Mouse (Mus musculus) liver, embryonic 12.5 days (tissue): ENCODE results near the gene Iqgap2. TPM values are rescaled to one million over a fixed set of nuclear protein-coding genes. Genes with fewer than 3 reads are reported as not detected.

Experiments
- ATAC-seq: fragments of 200-750 bp; cut with Nextera tagmentation; 2 replicates; pipeline ENCODE4 v1.8.0; 2017; ENCODE audit warnings: moderate number of reproducible peaks, mild to moderate bottlenecking, moderate library complexity
- H3K27ac ChIP-seq: fragments of 300-500 bp; sonication (generic); 2 replicates; pipeline ENCODE4 v1.5.1; 2016; ENCODE audit warnings: mild to moderate bottlenecking
- H3K27me3 ChIP-seq: fragments of 300-500 bp; sonication (generic); replicated peaks from 2 replicates; pipeline ENCODE4 v1.6.1; 2016; ENCODE audit warnings: mild to moderate bottlenecking, moderate library complexity
- H3K36me3 ChIP-seq: fragments of 300-500 bp; sonication (generic); 2 replicates; pipeline ENCODE4 v1.6.1; 2016; ENCODE audit warnings: mild to moderate bottlenecking, moderate library complexity
- H3K4me1 ChIP-seq: fragments of 300-500 bp; sonication (generic); 2 replicates; pipeline ENCODE4 v1.6.1; 2016
- H3K4me2 ChIP-seq: fragments of 300-500 bp; sonication (generic); 2 replicates; pipeline ENCODE4 v1.6.1; 2016; ENCODE audit warnings: mild to moderate bottlenecking, moderate library complexity
- H3K4me3 ChIP-seq: fragments of 300-500 bp; sonication (generic); 2 replicates; pipeline ENCODE4 v1.5.1; 2016; ENCODE audit warnings: mild to moderate bottlenecking, moderate library complexity
- H3K9ac ChIP-seq: fragments of 300-500 bp; sonication (generic); 2 replicates; pipeline ENCODE4 v1.6.1; 2016; ENCODE audit warnings: mild to moderate bottlenecking, moderate library complexity
- H3K9me3 ChIP-seq: fragments of 300-500 bp; sonication (generic); replicated peaks from 2 replicates; pipeline ENCODE4 v1.6.1; 2016; ENCODE audit warnings: mild to moderate bottlenecking, moderate library complexity
- WGBS: fragments of 180-500 bp; shearing (Covaris S2); methylation state at CpG from one replicate; pipeline ENCODE4 v1.1.7; 2016; ENCODE audit not compliant: insufficient replicate concordance; 5-methylcytosine and 5-hydroxymethylcytosine counted together
- polyA plus RNA-seq: library from polyadenylated mRNA; unstranded; fragments of >200 nt; fragmentation: Nextera tagmentation; extraction: Ambion mirVana; gene quantifications from 2 replicates; pipeline ENCODE4 v1.2.1, GENCODE M21; 2016

Gene Iqgap2
- polyA plus RNA-seq, 1 experiment from 2014 or later, result 14.7 TPM

DNA sequence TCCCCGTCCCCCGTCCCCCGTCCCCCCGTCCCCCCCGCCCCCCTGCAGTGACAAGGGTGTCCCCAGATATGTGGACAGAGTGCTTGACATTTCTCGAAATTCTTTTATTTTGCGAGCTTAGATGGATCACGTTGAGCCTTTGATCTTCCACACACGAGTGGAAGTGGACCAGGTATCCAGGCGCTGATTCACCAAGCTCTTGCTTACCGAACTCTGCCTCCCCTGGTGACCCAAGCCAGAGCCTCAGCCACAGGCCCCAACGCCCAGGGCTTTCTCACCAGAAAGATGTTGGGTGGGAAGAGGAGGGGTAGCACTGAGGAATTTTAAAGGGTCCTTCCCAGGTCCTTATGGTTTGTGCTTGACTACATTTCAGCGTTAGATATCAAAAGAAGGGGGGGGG lies 272.9 kb downstream of the Iqgap2 start:
- H3K9ac ChIP-seq, result peak overlapping the region; percentile 97

DNA sequence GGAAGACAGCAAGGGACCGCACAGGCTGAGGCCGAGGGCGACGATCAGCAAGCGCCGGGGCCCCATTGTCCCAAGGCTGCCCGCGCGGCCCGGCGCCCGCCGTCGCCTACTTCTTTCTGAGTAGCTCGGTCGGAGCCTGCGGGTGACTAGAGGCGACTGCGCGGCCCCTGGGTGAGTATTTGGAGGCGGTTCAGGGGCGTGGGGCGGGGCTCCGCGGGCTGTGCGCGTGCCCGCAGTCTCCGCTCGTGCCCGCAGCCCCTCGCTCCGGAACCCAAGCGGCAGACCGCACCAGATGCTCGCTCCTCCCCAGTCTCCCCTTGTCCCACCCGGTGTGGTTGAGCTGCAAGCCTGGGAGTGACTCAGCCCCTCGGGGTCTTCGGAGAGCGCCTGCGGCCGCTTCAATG lies 273.4 kb downstream of the Iqgap2 start, which contains the start of gene F2r:
Gene F2r, minus strand, starts transcription at position 179 of the 404 bp plus-strand sequence.
- H3K9me3 ChIP-seq, result no peaks in the 10 kb centered on the region
- peaks cover 29% of the 10 kb centered on the region for H3K36me3 ChIP-seq
- H3K4me3 ChIP-seq, result peak within 1 kb of the TSS; percentile 88
- peak within 1 kb of the TSS; percentile 91 for H3K27ac ChIP-seq
- WGBS, result 0% methylated on average over 42 of the region's 42 CpGs
- peak within 1 kb of the TSS; percentile 88 for H3K4me2 ChIP-seq
- H3K4me1 ChIP-seq, result peaks cover 42% of the 10 kb centered on the region
- peak; percentile 91 for ATAC-seq
- 0 out of 2 replicates have a peak, but pooled peaks cover 3% of the 10 kb centered on the region for H3K27me3 ChIP-seq
- H3K9ac ChIP-seq, result peak within 1 kb of the TSS; percentile 97

More for the DNA sequence above, 272.9 kb downstream of the Iqgap2 start:
- Histone ChIP-seq H3K4me1 (peaks cover 38% of the 10 kb centered on the region), H3K36me3 (peaks cover 23% of the 10 kb centered on the region), H3K27ac (peak overlapping the region; percentile 91), H3K9me3 (no peaks in the 10 kb centered on the region), H3K4me2 (peak overlapping the region; percentile 88), H3K27me3 (0 out of 2 replicates have a peak, but pooled peaks cover 3% of the 10 kb centered on the region), H3K4me3 (peak overlapping the region; percentile 88)
- WGBS, result 15% methylated on average over 13 of the region's 13 CpGs
- no peak for ATAC-seq

DNA sequence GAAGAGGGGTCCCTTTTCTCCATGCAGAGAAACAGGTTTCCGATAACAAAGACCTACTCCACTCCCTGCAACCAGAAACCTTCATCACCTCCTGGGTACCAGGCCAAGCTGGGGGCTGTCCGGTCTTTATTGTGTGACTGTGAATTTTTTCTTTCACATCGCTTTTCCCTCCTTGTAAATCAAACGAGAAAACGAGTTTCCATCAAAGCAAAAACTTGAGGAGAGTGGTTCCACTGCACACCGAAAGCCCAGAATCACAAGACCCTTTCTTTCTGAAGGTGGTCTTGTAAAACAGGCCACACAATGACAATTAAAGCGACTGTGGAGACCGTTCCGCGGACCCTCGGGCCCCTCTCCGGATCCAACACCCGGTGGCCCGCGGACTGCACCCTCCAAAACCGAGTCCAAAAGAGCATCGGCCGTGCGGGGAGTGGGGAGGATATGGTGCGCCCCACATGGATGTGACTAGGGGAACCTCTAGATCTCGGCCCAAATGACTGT lies 274.0 kb downstream of the Iqgap2 start:
- H3K9ac ChIP-seq, result peak overlapping the region; percentile 97

DNA sequence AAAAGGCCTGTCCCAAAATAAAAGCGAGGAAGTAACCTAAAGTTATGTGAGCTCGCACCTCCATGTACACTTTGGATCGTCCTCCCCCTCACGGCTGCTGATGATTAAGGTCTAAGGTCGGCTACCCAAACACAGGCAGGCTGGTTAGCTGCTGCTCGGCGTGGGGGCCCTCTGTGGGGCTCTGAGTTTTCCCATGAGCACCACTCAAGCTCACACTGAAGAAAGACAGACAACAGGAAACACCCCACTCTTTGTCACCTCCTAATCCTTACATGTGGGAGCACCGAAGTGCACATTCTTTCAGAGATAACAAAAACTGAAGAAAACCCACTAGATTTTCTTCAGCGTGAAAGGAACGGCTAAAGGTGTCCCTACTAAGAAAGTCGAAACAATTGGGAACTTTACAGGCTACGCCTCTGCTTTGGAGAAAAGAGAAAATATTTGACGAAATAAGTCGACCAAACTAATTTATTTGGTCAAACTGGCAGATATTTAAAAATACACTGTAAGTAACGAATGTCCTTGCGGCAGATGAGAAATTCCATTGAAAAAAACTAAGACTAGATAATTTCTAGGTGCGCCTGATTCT lies 274.5 kb downstream of the Iqgap2 start:
- H3K4me1 ChIP-seq, result peaks cover 52% of the 10 kb centered on the region
- peak overlapping the region; percentile 88 for H3K4me2 ChIP-seq
- peak overlapping the region; percentile 88 for H3K4me3 ChIP-seq
- WGBS, result 3% methylated on average over 17 of the region's 17 CpGs
- H3K27ac ChIP-seq, result peak overlapping the region; percentile 91
- peak overlapping the region; percentile 97 for H3K9ac ChIP-seq
- H3K9me3 ChIP-seq, result no peaks in the 10 kb centered on the region
- H3K36me3 ChIP-seq, result peaks cover 39% of the 10 kb centered on the region
- ATAC-seq, result peak; percentile 68
- H3K27me3 ChIP-seq, result 0 out of 2 replicates have a peak, but pooled peaks cover 3% of the 10 kb centered on the region

More for the DNA sequence above, 274.0 kb downstream of the Iqgap2 start:
- ATAC-seq, result peak; percentile 62
- Histone ChIP-seq H3K27ac (peak overlapping the region; percentile 91), H3K9me3 (no peaks in the 10 kb centered on the region), H3K4me2 (peak overlapping the region; percentile 88), H3K4me1 (peaks cover 48% of the 10 kb centered on the region), H3K27me3 (0 out of 2 replicates have a peak, but pooled peaks cover 3% of the 10 kb centered on the region), H3K4me3 (peak overlapping the region; percentile 88), H3K36me3 (peaks cover 34% of the 10 kb centered on the region)
- under 1% methylated on average over 21 of the region's 21 CpGs for WGBS

DNA sequence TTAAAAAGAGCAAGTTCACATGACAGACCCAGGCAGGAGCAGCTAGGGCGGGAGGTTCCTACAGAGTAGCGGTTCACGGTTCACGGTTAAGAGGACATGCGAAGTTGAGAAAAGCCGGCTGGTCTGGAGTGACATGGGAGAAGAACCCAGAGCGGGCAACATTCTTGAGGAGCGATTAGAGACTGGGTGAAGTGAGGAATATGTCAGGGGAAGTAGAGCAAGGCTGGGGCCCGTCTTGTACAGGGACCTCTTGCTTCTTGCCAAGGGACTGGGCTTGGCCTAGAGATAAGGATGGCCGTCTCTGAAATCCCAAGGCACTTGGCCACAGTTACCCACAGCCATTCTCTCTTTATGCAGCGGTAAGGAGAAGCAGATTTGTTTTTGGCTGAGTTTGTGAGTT lies 275.2 kb downstream of the Iqgap2 start:
- H3K9ac ChIP-seq, result peak overlapping the region; percentile 97
- H3K27me3 ChIP-seq, result 0 out of 2 replicates have a peak, but pooled peaks cover 3% of the 10 kb centered on the region
- no peaks in the 10 kb centered on the region for H3K9me3 ChIP-seq
- WGBS, result 14% methylated on average over 11 of the region's 11 CpGs
- ATAC-seq, result peak; percentile 73
- peak overlapping the region; percentile 91 for H3K27ac ChIP-seq
- peaks cover 59% of the 10 kb centered on the region for H3K4me1 ChIP-seq
- H3K4me2 ChIP-seq, result peak overlapping the region; percentile 88
- H3K4me3 ChIP-seq, result peak overlapping the region; percentile 88
- peaks cover 46% of the 10 kb centered on the region for H3K36me3 ChIP-seq

DNA sequence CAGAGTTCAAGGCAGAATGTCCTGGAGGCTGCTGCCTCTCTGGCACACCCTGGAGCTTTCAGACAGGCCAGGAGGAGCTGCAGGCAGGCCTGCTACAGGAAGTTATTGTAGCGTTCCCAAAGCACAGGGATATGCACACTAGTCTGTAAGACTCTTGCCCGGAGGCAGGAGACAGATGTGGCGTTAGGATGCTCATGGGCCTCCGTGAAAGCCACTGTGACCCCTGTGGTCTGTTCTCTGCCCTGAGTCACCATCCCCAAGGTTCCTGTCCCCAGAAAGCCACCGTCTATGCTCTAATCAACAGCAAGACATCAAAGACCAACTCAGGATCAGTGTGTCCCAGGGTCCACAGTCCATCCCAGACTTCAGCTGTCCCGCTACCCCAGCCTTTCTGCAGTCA lies 277.0 kb downstream of the Iqgap2 start:
- Histone ChIP-seq H3K4me2 (peak overlapping the region; percentile 88), H3K4me3 (peak overlapping the region; percentile 88), H3K36me3 (peaks cover 63% of the 10 kb centered on the region), H3K9me3 (no peaks in the 10 kb centered on the region), H3K9ac (peak overlapping the region; percentile 97), H3K4me1 (peaks cover 76% of the 10 kb centered on the region), H3K27me3 (no peaks in the 10 kb centered on the region), H3K27ac (peak overlapping the region; percentile 46)
- no peak for ATAC-seq
- WGBS, result 58% methylated on average over 6 of the region's 6 CpGs

DNA sequence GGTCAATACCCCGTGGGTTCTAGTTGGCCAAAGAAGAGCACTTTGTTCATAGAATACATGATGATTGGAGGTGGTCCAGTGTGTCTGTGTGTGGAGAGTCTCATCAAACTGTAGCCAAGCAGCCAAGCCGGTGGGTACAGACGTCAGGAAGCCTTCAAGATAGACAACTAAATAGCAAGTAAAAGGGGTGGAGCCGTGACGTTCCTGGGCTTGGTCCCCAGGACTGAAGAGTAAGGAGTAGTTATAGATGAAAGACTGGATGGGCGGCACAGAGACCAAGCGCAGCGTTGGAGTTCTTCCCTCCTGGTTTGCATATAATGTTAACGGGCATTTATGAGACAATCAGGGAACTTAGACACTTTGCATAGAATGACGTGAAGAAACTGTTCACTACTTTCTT lies 279.5 kb downstream of the Iqgap2 start:
- WGBS, result 76% methylated on average over 10 of the region's 10 CpGs
- Histone ChIP-seq H3K36me3 (peaks cover 83% of the 10 kb centered on the region), H3K27me3 (no peaks in the 10 kb centered on the region), H3K4me3 (no peak overlapping the region), H3K9ac (no peak overlapping the region), H3K27ac (peak overlapping the region; percentile 69; the same call in 1 of the 2 replicates), H3K9me3 (no peaks in the 10 kb centered on the region), H3K4me1 (peaks cover 90% of the 10 kb centered on the region), H3K4me2 (no peak overlapping the region)
- ATAC-seq, result no peak

DNA sequence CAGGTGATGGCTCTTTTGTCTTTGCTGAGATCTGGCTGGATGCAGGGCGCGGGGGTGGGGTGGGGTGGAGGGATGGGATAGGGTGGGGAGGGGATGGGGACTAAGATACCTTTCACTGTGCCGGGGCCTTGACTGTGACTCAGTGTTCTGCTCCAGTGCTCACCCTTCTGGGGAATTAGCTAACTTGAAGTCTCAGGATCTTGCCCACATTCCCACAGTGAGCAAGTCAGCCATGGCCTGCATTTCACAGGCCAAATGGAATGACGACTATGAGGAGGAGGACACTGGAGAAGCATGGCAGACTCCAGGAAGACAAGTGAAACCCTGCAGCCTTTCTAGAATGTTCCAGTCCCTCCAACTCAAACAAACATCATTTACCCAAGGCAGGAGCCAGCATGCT lies 280.0 kb downstream of the Iqgap2 start:
- Histone ChIP-seq H3K9ac (no peak overlapping the region), H3K27me3 (no peaks in the 10 kb centered on the region), H3K4me1 (peaks cover 88% of the 10 kb centered on the region), H3K4me2 (peak overlapping the region; percentile 38; the same call in 1 of the 2 replicates), H3K9me3 (no peaks in the 10 kb centered on the region), H3K4me3 (no peak overlapping the region), H3K27ac (peak overlapping the region; percentile 69), H3K36me3 (peaks cover 88% of the 10 kb centered on the region)
- no peak for ATAC-seq
- 77% methylated on average over 4 of the region's 4 CpGs for WGBS

DNA sequence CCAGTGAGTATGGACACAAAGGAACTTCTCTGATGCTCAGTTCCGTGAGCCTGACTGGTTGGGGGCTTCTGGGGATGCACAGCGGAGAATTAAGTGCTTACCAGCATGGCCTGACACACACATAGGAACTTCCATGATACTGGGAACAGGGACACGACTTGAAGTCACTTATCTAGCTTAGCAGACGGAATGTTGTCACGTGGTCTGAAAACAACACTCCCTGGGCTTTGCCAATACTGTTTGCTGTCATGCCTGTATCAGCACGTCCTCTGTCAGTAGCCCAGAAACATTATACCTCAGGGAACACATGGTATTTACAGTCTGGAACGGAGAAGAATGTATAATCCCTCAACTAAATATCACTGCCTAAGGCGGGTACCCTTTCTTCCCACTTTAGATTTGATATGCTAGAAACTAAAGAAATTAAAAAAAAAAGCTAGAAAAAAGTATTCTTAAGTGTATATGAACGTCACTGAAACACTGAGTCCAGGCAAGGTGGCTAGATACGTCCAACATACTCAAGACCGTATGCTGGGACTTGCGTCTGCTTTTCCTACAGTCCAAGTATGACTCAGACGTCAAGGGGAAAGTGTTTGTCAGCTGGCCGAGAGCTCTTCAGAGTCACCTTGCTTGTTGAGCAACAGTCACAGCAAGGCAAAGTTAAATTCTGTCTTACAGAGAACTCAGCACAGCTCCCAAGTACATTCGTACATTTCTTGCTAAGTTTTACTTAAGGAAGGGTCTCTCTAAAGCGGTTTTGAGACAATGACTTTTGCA lies 280.7 kb downstream of the Iqgap2 start:
- Histone ChIP-seq H3K4me2 (peak overlapping the region; percentile 38), H3K9me3 (no peaks in the 10 kb centered on the region), H3K36me3 (peaks cover 94% of the 10 kb centered on the region), H3K9ac (no peak overlapping the region), H3K27ac (peak overlapping the region; percentile 69), H3K4me3 (no peak overlapping the region), H3K4me1 (peaks cover 82% of the 10 kb centered on the region), H3K27me3 (no peaks in the 10 kb centered on the region)
- 66% methylated on average over 16 of the region's 16 CpGs for WGBS
- ATAC-seq, result peak; percentile 85

DNA sequence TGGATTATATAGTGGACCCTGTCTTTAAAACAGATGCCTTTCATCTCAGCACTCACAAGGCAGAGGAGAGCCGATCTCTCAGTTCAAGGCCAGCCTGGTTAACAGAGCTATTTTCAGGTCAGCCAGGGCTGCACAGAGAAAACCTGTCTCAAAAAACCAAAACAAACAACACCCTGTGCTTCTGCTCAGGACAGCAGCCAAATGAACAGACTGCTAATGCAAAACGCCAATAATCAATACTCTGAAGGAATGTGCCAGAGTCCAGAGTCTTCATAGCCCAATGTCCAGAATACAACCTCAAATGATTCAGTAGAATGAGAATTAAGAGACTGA lies 282.7 kb downstream of the Iqgap2 start:
- Histone ChIP-seq H3K9ac (no peak overlapping the region), H3K4me3 (no peak overlapping the region), H3K4me1 (peaks cover 65% of the 10 kb centered on the region), H3K36me3 (peaks cover 94% of the 10 kb centered on the region), H3K27me3 (no peaks in the 10 kb centered on the region), H3K27ac (no peak overlapping the region), H3K4me2 (no peak overlapping the region), H3K9me3 (no peaks in the 10 kb centered on the region)
- ATAC-seq, result no peak
- WGBS, result 81% methylated on average over 2 of the region's 2 CpGs

DNA sequence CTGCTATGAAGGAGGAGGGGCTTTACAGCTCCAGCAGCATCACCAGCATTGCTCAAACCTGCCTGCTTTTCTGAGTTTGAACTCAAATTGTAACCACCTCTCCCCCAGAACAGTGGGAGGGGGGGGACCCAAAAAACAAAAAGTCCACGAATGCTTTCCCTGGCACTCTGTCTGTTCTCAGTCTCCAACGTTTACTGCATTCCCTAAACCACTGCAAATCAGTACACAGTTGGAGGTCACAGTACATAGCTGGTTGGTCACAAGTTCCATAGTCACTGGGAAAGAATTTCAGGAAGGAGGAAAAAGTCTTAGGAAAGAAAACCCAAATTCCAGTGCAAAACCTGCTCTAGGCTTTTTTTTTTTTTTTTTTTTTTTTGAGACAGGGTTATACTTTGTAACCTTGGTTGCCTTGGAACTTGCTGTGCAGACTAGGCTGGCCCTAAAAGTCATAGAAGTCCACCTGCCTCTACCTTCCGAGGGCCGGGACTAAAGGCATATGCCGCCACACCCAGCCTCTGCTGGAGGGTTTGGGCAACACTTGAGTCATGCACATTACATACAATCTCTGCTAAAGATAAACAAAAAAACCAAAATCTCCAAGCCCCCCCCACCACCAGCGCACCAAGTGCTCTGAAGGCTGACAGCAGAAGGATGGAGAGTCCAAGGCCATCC lies 283.2 kb downstream of the Iqgap2 start:
- Histone ChIP-seq H3K36me3 (peaks cover 94% of the 10 kb centered on the region), H3K4me1 (peaks cover 62% of the 10 kb centered on the region)
- WGBS, result 75% methylated on average over 6 of the region's 6 CpGs

More for the DNA sequence above, 283.2 kb downstream of the Iqgap2 start:
- no peak overlapping the region for H3K27ac ChIP-seq
- no peaks in the 10 kb centered on the region for H3K27me3 ChIP-seq
- H3K9me3 ChIP-seq, result no peaks in the 10 kb centered on the region
- no peak for ATAC-seq
- no peak overlapping the region for H3K4me2 ChIP-seq
- no peak overlapping the region for H3K9ac ChIP-seq
- no peak overlapping the region for H3K4me3 ChIP-seq
